Mouse (Mus musculus): ENCODE measurements around the gene L3mbtl2.

- TF ChIP-seq POLR2A (IDR thresholded peaks at IDR 0.05; ENCODE audit: low read depth, low read length): no peak
- TF ChIP-seq CTCF (conservative IDR thresholded peaks at IDR 0.05; ENCODE audit: insufficient read depth, insufficient read length, low read depth, low read length): no peak
Measured at GRCm38 (mm10) chr15:81703094-81703489, 39.4 kb downstream of the L3mbtl2 start.
